Mouse (Mus musculus) G1E (cell line): ENCODE measurements at regions not wholly inside any gene's neighbourhood (a gene's known extent, or its start where the extent isn't known, plus 50 kb on each side); places are given as distances from the start of the nearest gene placed in this dataset.

Experiments
- ATAC-seq: 2 replicates; pipeline ENCODE4 v1.8.0; 2016; ENCODE audit warnings: mild to moderate bottlenecking; ENCODE audit not compliant: insufficient number of reproducible peaks, poor library complexity, low FRiP score, severe bottlenecking; ENCODE audit errors: extremely low read depth
- DNase-seq: peaks from one replicate; pipeline ENCODE4 v3.0.0; 2012; ENCODE audit warnings: low spot score
- H3K27me3 ChIP-seq: 2 replicates; pipeline ENCODE4 v1.6.1; 2012; ENCODE audit warnings: mild to moderate bottlenecking, low read length, inconsistent platforms; ENCODE audit not compliant: insufficient read depth
- H3K36me3 ChIP-seq: replicated peaks from 2 replicates; pipeline ENCODE3; 2012; ENCODE audit warnings: mild to moderate bottlenecking, inconsistent platforms
- H3K4me1 ChIP-seq: 2 replicates; pipeline ENCODE4 v1.6.1; 2012; ENCODE audit warnings: low read depth, low read length, inconsistent platforms, mixed read lengths; ENCODE audit not compliant: insufficient read depth
- H3K4me3 ChIP-seq: 2 replicates; pipeline ENCODE4 v1.5.1; 2012; ENCODE audit warnings: low read depth, mild to moderate bottlenecking, inconsistent platforms, low read length, moderate library complexity, mixed read lengths
- H3K9me3 ChIP-seq: replicated peaks from 2 replicates; pipeline ENCODE4 v1.6.1; 2012; ENCODE audit warnings: inconsistent platforms
- CTCF ChIP-seq: IDR thresholded peaks from 2 replicates; pipeline ENCODE4 v1.5.1; 2012; ENCODE audit warnings: low read depth, low read length, inconsistent platforms, mixed read lengths
- GATA1 ChIP-seq: IDR thresholded peaks from 2 replicates; pipeline ENCODE4 v1.6.1; 2012; ENCODE audit warnings: borderline replicate concordance, low read length, inconsistent platforms, mixed read lengths
- GATA2 ChIP-seq: IDR thresholded peaks from 2 replicates; pipeline ENCODE4 v1.6.1; 2012; ENCODE audit warnings: low read depth, low read length, inconsistent platforms, borderline replicate concordance
- POLR2AphosphoS5 ChIP-seq: IDR thresholded peaks from 2 replicates; pipeline ENCODE4 v1.6.1; 2012; ENCODE audit warnings: low read depth, low read length, inconsistent platforms; ENCODE audit not compliant: insufficient replicate concordance
- TAL1 ChIP-seq: conservative IDR thresholded peaks from 2 replicates; pipeline ENCODE4 v1.6.1; 2012; ENCODE audit warnings: low read depth, low read length, inconsistent platforms, mixed read lengths

- no peak for DNase-seq
- no peak overlapping the region for H3K4me3 ChIP-seq
- H3K27me3 ChIP-seq = no peaks in the 10 kb centered on the region
- no peaks in the 10 kb centered on the region for H3K9me3 ChIP-seq
- TF ChIP-seq POLR2AphosphoS5 (no peak), CTCF (no peak), GATA2 (no peak), TAL1 (no peak), GATA1 (no peak)
- H3K4me1 ChIP-seq = no peaks in the 10 kb centered on the region
- ATAC-seq = no peak
- no peaks in the 10 kb centered on the region for H3K36me3 ChIP-seq
Observed at GRCm38 (mm10) chr8:98403645-98404032, 1012.6 kb downstream of the Cdh8 start.

- TF ChIP-seq GATA2 (no peak), CTCF (no peak), GATA1 (no peak), POLR2AphosphoS5 (no peak), TAL1 (no peak)
- DNase-seq (no peak), ATAC-seq (peak; percentile 54)
- H3K4me3 ChIP-seq = no peak overlapping the region
- H3K36me3 ChIP-seq = no peaks in the 10 kb centered on the region
- no peaks in the 10 kb centered on the region for H3K9me3 ChIP-seq
- H3K27me3 ChIP-seq = no peaks in the 10 kb centered on the region
- no peaks in the 10 kb centered on the region for H3K4me1 ChIP-seq
Observed at GRCm38 (mm10) chr8:98402852-98403644, 1013.2 kb downstream of the Cdh8 start.

GRCm38 (mm10) chr8:98381815-98382214 lies 1034.5 kb downstream of the Cdh8 start:
- TF ChIP-seq CTCF = peak; percentile 12; the same call in 1 of the 2 replicates
- no peak for TF ChIP-seq GATA2
- no peak for ATAC-seq
- Histone ChIP-seq H3K4me1 (no peaks in the 10 kb centered on the region), H3K9me3 (no peaks in the 10 kb centered on the region), H3K27me3 (no peaks in the 10 kb centered on the region), H3K4me3 (no peak overlapping the region), H3K36me3 (no peaks in the 10 kb centered on the region)
- DNase-seq = no peak

- Histone ChIP-seq H3K36me3 (no peaks in the 10 kb centered on the region), H3K4me1 (no peaks in the 10 kb centered on the region), H3K27me3 (no peaks in the 10 kb centered on the region), H3K9me3 (no peaks in the 10 kb centered on the region), H3K4me3 (no peak overlapping the region)
- TF ChIP-seq GATA1 (no peak), CTCF (no peak), TAL1 (no peak), POLR2AphosphoS5 (no peak), GATA2 (no peak)
- DNase-seq = no peak
- no peak for ATAC-seq
Observed at GRCm38 (mm10) chr8:98380387-98380786, 1035.9 kb downstream of the Cdh8 start.

- no peak for TF ChIP-seq POLR2AphosphoS5
- TF ChIP-seq TAL1 = no peak
- TF ChIP-seq GATA1 = no peak
- TF ChIP-seq CTCF = no peak
- TF ChIP-seq GATA2 = no peak
- ATAC-seq (no peak), DNase-seq (no peak)
- H3K4me3 ChIP-seq = no peak overlapping the region
- no peaks in the 10 kb centered on the region for H3K36me3 ChIP-seq
- H3K9me3 ChIP-seq = no peaks in the 10 kb centered on the region
- H3K27me3 ChIP-seq = no peaks in the 10 kb centered on the region
- H3K4me1 ChIP-seq = no peaks in the 10 kb centered on the region
Observed at GRCm38 (mm10) chr8:98377743-98378142, 1038.5 kb downstream of the Cdh8 start.

GRCm38 (mm10) chr8:98372711-98373420 lies 1043.4 kb downstream of the Cdh8 start:
- no peaks in the 10 kb centered on the region for H3K9me3 ChIP-seq
- TF ChIP-seq CTCF (no peak), GATA2 (no peak), POLR2AphosphoS5 (no peak), GATA1 (no peak), TAL1 (no peak)
- DNase-seq (no peak), ATAC-seq (no peak)
- H3K27me3 ChIP-seq = no peaks in the 10 kb centered on the region
- no peaks in the 10 kb centered on the region for H3K4me1 ChIP-seq
- no peaks in the 10 kb centered on the region for H3K36me3 ChIP-seq
- no peak overlapping the region for H3K4me3 ChIP-seq
